Mouse (Mus musculus) olfactory bulb, adult 2 months (tissue): ENCODE measurements around the gene Kcnq5. TPM values are rescaled to one million over a fixed set of nuclear protein-coding genes. Genes with fewer than 3 reads are reported as not detected.

ENCODE experiments used
- H3K27ac ChIP-seq: fragments of 200-500 bp; 2 replicates; pipeline ENCODE4 v1.5.1; 2012; ENCODE audit warnings: low read depth, low read length; ENCODE audit not compliant: insufficient read depth
- H3K4me1 ChIP-seq: fragments of 200-500 bp; 2 replicates; pipeline ENCODE4 v1.6.1; 2012; ENCODE audit warnings: low read length; ENCODE audit not compliant: control insufficient read depth, insufficient read depth
- H3K4me3 ChIP-seq: fragments of 200-500 bp; 2 replicates; pipeline ENCODE4 v1.5.1; 2012; ENCODE audit warnings: mild to moderate bottlenecking, low read depth, low read length, moderate library complexity; ENCODE audit not compliant: insufficient read depth
- CTCF ChIP-seq: fragments of 200-500 bp; IDR thresholded peaks from 2 replicates; pipeline ENCODE4 v1.5.1; 2012; ENCODE audit warnings: low read depth, mild to moderate bottlenecking, low read length, moderate library complexity; ENCODE audit not compliant: insufficient read depth
- POLR2A ChIP-seq: fragments of 200-500 bp; IDR thresholded peaks from 2 replicates; pipeline ENCODE4 v1.6.1; 2012; ENCODE audit warnings: mild to moderate bottlenecking, low read depth, low read length, moderate library complexity; ENCODE audit not compliant: insufficient read depth
- WGBS: fragments of 180-500 bp; shearing (Covaris S2); methylation state at CpG from one replicate; pipeline ENCODE4 v1.1.7; 2018; 5-methylcytosine and 5-hydroxymethylcytosine counted together
- polyA plus RNA-seq: library from polyadenylated mRNA; stranded (reverse); fragments of >200 nt; gene quantifications from 2 replicates; pipeline ENCODE4 v1.2.4, GENCODE M21; 2012; ENCODE audit warnings: low replicate concordance; ENCODE audit not compliant: missing spikeins, insufficient read depth, insufficient read length

Kcnq5 gene
- polyA plus RNA-seq, 1 experiment = not detected

GRCm38 (mm10) chr1:21486266-21486665 lies 475.5 kb downstream of the Kcnq5 start:
- WGBS = 80% methylated on average over 5 of the region's 5 CpGs
- Histone ChIP-seq H3K27ac (no peak overlapping the region), H3K4me1 (no peaks in the 10 kb centered on the region), H3K4me3 (no peak overlapping the region)
- TF ChIP-seq POLR2A (no peak), CTCF (no peak)

- 82% methylated on average over 6 of the region's 6 CpGs for whole genome bisulfite sequencing
- Histone ChIP-seq H3K27ac (no peak overlapping the region), H3K4me1 (no peaks in the 10 kb centered on the region), H3K4me3 (no peak overlapping the region)
- no peak for TF ChIP-seq POLR2A
- no peak for TF ChIP-seq CTCF
Measured at GRCm38 (mm10) chr1:21469311-21469710, 492.4 kb downstream of the Kcnq5 start.

- no peak overlapping the region for H3K27ac ChIP-seq
- no peak for TF ChIP-seq POLR2A
- TF ChIP-seq CTCF = no peak
- H3K4me1 ChIP-seq = no peaks in the 10 kb centered on the region
- WGBS = 93% methylated on average over 4 of the region's 4 CpGs
- H3K4me3 ChIP-seq = no peak overlapping the region
Measured at GRCm38 (mm10) chr1:21466431-21466830, 495.3 kb downstream of the Kcnq5 start.

GRCm38 (mm10) chr1:21460941-21461689 lies 500.6 kb downstream of the Kcnq5 start:
- WGBS = 48% methylated on average over 18 of the region's 18 CpGs
- TF ChIP-seq POLR2A (no peak), CTCF (peak; percentile 60)
- peaks cover 8% of the 10 kb centered on the region; the same call in 1 of the 2 replicates for H3K4me1 ChIP-seq
- H3K4me3 ChIP-seq = no peak overlapping the region
- no peak overlapping the region for H3K27ac ChIP-seq

- WGBS = 70% methylated on average over 8 of the region's 8 CpGs
- TF ChIP-seq POLR2A = no peak
- no peak for TF ChIP-seq CTCF
- Histone ChIP-seq H3K4me3 (no peak overlapping the region), H3K27ac (no peak overlapping the region), H3K4me1 (peaks cover 8% of the 10 kb centered on the region; the same call in 1 of the 2 replicates)
Measured at GRCm38 (mm10) chr1:21458581-21458980, 503.2 kb downstream of the Kcnq5 start.

GRCm38 (mm10) chr1:21455971-21456370 lies 505.8 kb downstream of the Kcnq5 start:
- peaks cover 5% of the 10 kb centered on the region; the same call in 1 of the 2 replicates for H3K4me1 ChIP-seq
- TF ChIP-seq POLR2A (no peak), CTCF (no peak)
- WGBS = 95% methylated on average over 5 of the region's 5 CpGs
- H3K27ac ChIP-seq = no peak overlapping the region
- no peak overlapping the region for H3K4me3 ChIP-seq

- Histone ChIP-seq H3K27ac (no peak overlapping the region), H3K4me3 (no peak overlapping the region), H3K4me1 (no peaks in the 10 kb centered on the region)
- WGBS = 60% methylated on average over 2 of the region's 2 CpGs
- no peak for TF ChIP-seq POLR2A
- TF ChIP-seq CTCF = no peak
Measured at GRCm38 (mm10) chr1:21448227-21448626, 513.5 kb downstream of the Kcnq5 start.

GRCm38 (mm10) chr1:21436753-21437152 lies 525.0 kb downstream of the Kcnq5 start:
- TF ChIP-seq POLR2A = no peak
- TF ChIP-seq CTCF = no peak
- H3K4me1 ChIP-seq = no peaks in the 10 kb centered on the region
- H3K27ac ChIP-seq = no peak overlapping the region
- no peak overlapping the region for H3K4me3 ChIP-seq
- 71% methylated on average over 3 of the region's 3 CpGs for WGBS

GRCm38 (mm10) chr1:21434853-21435252 lies 526.9 kb downstream of the Kcnq5 start:
- H3K4me1 ChIP-seq = no peaks in the 10 kb centered on the region
- no peak overlapping the region for H3K27ac ChIP-seq
- no peak for TF ChIP-seq POLR2A
- TF ChIP-seq CTCF = no peak
- 49% methylated on average over 3 of the region's 3 CpGs for WGBS
- no peak overlapping the region for H3K4me3 ChIP-seq

GRCm38 (mm10) chr1:21431666-21432065 lies 530.1 kb downstream of the Kcnq5 start:
- no peak overlapping the region for H3K4me3 ChIP-seq
- no peak overlapping the region for H3K27ac ChIP-seq
- H3K4me1 ChIP-seq = no peaks in the 10 kb centered on the region
- 96% methylated on average over 3 of the region's 3 CpGs for WGBS
- TF ChIP-seq POLR2A (no peak), CTCF (no peak)
